ENCODE assay signal across 9 mouse cellular contexts in the genomic region with DNA sequence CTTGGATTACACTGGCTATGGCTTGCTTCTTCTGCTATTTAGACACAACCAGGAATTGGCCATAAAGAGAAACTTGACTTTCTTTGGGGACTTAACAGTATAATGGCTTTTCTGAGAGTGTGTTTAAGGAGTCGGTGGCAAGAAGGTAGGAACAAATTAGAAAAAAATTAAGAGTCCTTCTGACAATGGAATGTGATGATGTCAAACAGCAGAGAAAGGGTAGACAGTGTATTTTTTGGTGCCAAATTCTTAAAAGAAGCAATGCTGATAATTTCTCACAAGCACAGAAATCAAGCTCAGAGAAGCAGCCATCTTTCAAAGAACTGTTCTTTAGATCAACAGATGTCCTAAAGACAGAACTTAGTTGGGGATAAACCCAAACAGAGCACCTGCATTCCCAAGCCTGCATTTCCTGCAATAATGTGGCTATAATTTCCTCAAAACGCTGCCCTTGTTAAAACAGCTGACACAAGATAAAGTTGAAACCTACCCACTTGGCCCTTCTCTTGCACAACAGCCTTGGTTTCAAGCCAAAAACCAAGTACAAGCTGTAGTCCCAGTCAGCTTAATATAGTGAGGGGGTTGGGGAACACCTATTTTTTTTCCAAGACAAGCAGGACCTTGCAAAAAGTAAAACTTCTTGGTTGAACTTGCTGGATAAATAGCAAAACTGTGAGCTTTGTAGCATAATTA.
DNase-seq lines count a peak whose midpoint lies in the region; TF ChIP-seq lines count a peak whose summit lies in the region.
"Had no signal": no experiment of that assay in that cellular context is flagged by ENCODE, and none has a peak within 500 bp of the region (broad histone marks: within the 10 kb centered on the region; RNA-seq: fewer than 3 reads in every experiment).

No protein-coding gene starts in this region.

- no peak overlapping the region for H3ac ChIP-seq in myocyte (ENCODE audit: control insufficient read depth, insufficient read length)

- H3K79me2 ChIP-seq in myocyte (ENCODE audit: control insufficient read depth, insufficient read depth): no peaks in the 10 kb centered on the region

- H3K27ac ChIP-seq in gastrocnemius, adult 2 months: peak overlapping the region; percentile 38; the same call in 1 of the 2 replicates
- H3K27ac ChIP-seq: liver, embryonic 13.5 days had no signal

- no peak overlapping the region for H3K4me3 ChIP-seq in gastrocnemius, adult 2 months
- no peak overlapping the region for H3K4me3 ChIP-seq in myocyte
- H3K4me3 ChIP-seq: liver, embryonic 13.5 days had no signal

- H3K4me2 ChIP-seq in myocyte (ENCODE audit: low read depth): no peak overlapping the region
- H3K4me2 ChIP-seq: liver, embryonic 13.5 days had no signal

- TF ChIP-seq POLR2A in myocyte (IDR thresholded peaks at IDR 0.05; ENCODE audit: insufficient read length, low read depth): no peak

- TF ChIP-seq CTCF in gastrocnemius, adult 2 months (IDR thresholded peaks at IDR 0.05): no peak

- intact Hi-C loops in gastrocnemius, adult 2 months (cut with DNase I): loop anchor here (5.0 kb wide), 1 partner anchor 255 kb away; no protein-coding TSS in a partner anchor

- DNase-seq in gastrocnemius, adult 2 months: peak; percentile 61
- no peak for DNase-seq in gastrocnemius, postnatal 10 days
- DNase-seq in testis, postnatal 14 days (ENCODE audit: low spot score): peak; percentile 42
- DNase-seq in testis, postnatal 10 days (ENCODE audit: low spot score): no peak
- DNase-seq in kidney, adult 9 months: peak; percentile 72
- DNase-seq in left cerebral cortex, adult 8-10 months (ENCODE audit: low spot score in 2 of 2): no peak
- DNase-seq in frontal cortex, postnatal 36 days (ENCODE audit: low spot score in 2 of 2): no peak
- DNase-seq: liver, embryonic 13.5 days had no signal

- no peaks in the 10 kb centered on the region for H3K27me3 ChIP-seq in myocyte (ENCODE audit: control insufficient read depth, insufficient read depth, insufficient read length)
- H3K27me3 ChIP-seq: liver, embryonic 13.5 days had no signal

- H3K36me3 ChIP-seq in myocyte (ENCODE audit: control insufficient read depth, insufficient read depth): no peaks in the 10 kb centered on the region
- H3K36me3 ChIP-seq: liver, embryonic 13.5 days had no signal

TF ChIP-seq in myocyte, 11 proteins besides CTCF, POLR2A, EP300 and RAD21:
- TF ChIP-seq CEBPB (IDR thresholded peaks at IDR 0.05; ENCODE audit: insufficient read depth, poor library complexity, severe bottlenecking) (peak; percentile 95), MYOG (IDR thresholded peaks at IDR 0.05; ENCODE audit: control insufficient read depth in 1 of 3, insufficient read depth in 1 of 3, insufficient read length in 2 of 3, low read depth in 2 of 3) (peak in 1 of 3 experiments; percentile 17), TCF12 (IDR thresholded peaks at IDR 0.05; ENCODE audit: insufficient read depth, poor library complexity, severe bottlenecking) (no peak), TCF3 (IDR thresholded peaks at IDR 0.05; ENCODE audit: insufficient read length, low read depth) (no peak)

Comparison
In these comparisons a context has a peak if more than half of its experiments do, and no peak if none do; other contexts are left out.
1. DNase-seq: peak in gastrocnemius, adult 2 months (single experiment), testis, postnatal 14 days (single experiment) and kidney, adult 9 months (single experiment); none in gastrocnemius, postnatal 10 days (single experiment), testis, postnatal 10 days (single experiment), left cerebral cortex, adult 8-10 months (0 of 2) and frontal cortex, postnatal 36 days (0 of 2).